Mouse (Mus musculus) embryonic stem cell, embryonic (primary cell): ENCODE measurements around the gene Tnip2.

Experiments used
- CTCF ChIA-PET, 4 experiments: fragments of 300-600 bp in 2 of 4; fragments of 350-600 bp in 2 of 4; sonication (Branson Sonifier 250); formaldehyde crosslinking; loops; one replicate each; lab custom pipeline; 2022; ENCODE audit warnings: inconsistent platforms in 2 of 4; lab: Charles Lee
- POLR2A ChIA-PET, 4 experiments: fragments of 300-600 bp in 2 of 4; fragments of 350-600 bp in 2 of 4; sonication (Branson Sonifier 250); formaldehyde crosslinking; loops; one replicate each; lab custom pipeline; 2022; ENCODE audit warnings: antibody characterized with exemption in 4 of 4, inconsistent platforms in 1 of 4; lab: Charles Lee

The Tnip2 gene

DNA sequence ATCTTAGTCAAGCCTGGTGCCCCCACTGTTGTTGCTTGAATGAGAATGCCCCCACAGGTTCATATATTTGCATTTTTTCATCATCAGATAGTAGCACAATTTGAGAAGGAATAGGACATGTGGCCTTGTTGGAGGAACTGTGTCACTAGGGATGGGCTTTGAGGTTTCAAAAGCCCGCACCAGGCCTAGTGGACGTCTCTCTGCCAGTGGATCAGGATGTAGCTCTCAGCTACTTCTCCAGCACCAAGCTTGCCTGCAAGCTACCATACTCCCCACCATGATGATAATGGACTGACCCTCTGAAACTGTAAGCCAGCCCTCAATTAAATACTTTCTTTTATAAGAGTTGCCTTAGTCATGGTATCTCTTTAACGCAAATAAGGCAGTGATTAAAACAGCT is 1.3 kb downstream of the Tnip2 start:
- CTCF ChIA-PET, result interaction anchor here in 1 of 4 experiments (2.6 kb wide), 1 partner anchor 124 kb away, joined by 8 read pairs; the partner anchor contains the start of gene Mfsd10

GRCm38 (mm10) chr5:34502821-34503220 is 11.0 kb downstream of the Tnip2 start:
- ChIA-PET POLR2A (interaction anchor here in 1 of 4 experiments (1.3 kb wide), 1 partner anchor 10 kb away, joined by 4 read pairs; no protein-coding TSS in a partner anchor), CTCF (no interaction called here)

More for the DNA sequence above, 1.3 kb downstream of the Tnip2 start:
- POLR2A ChIA-PET, result interaction anchor here in 3 of 4 experiments (0.7 to 4.2 kb wide), 13 partner anchors 12 to 171 kb away, joined by 3 to 80 read pairs (median 9); partner anchors contain the start of genes Grk4 (in 3 of the 3), Nop14 (in 3 of the 3), Mfsd10 (in 1 of the 3) and Sh3bp2 (in 1 of the 3)

DNA sequence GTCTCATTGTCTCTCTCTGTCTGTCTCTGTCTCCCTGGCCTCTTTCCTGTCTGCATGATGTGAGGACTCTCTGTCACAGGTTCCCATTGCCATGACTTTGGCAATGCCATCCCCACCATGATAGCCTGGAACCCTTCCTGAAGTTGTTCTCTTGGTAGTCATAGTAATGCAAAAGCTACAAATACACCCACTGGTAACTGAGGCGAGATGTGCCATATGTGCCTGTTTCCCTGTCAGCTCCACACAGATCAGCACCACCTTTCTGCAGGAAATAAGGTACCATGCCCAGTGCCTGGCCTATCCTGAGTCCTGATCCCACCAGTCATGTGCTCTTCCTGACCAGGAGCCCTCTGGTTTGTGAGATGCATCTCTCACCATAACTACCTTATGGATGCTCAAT is 11.4 kb downstream of the Tnip2 start:
- ChIA-PET POLR2A (interaction anchor here in 1 of 4 experiments (1.3 kb wide), 1 partner anchor 11 kb away, joined by 4 read pairs; no protein-coding TSS in a partner anchor), CTCF (no interaction called here)

- POLR2A ChIA-PET, result interaction anchor here in 2 of 4 experiments (1.7 to 2.3 kb wide), 4 partner anchors 11 to 135 kb away, joined by 7 to 15 read pairs (median 10); partner anchors contain the start of gene Tnip2 (in 2 of the 2)
- CTCF ChIA-PET, result interaction anchor here in 1 of 4 experiments (1.6 kb wide), 1 partner anchor 37 kb away, joined by 4 read pairs; no protein-coding TSS in a partner anchor
These were observed 12.2 kb downstream of the Tnip2 start for GRCm38 (mm10) chr5:34501588-34501987.

DNA sequence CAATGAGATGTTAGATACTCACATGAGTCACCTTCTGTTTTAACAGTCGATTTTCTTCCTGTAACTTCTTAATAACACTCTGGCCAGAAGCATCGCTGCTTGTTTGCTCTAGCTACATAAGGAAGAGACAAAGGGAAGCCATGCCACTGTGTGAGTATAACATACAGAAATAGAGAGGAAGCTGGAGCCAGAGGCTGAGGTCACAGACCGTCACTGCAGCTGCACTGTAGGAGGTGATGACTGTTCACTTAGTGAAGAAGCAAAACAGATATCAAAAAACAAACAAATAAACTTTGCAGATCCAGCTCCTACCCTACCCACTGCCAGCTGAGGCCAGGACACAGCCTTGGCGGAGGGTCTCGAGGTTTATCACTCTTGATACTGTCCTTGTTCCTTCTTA is 12.9 kb downstream of the Tnip2 start:
- CTCF ChIA-PET, result interaction anchor here in 2 of 4 experiments (1.0 to 1.6 kb wide), 2 partner anchors 8 to 37 kb away, joined by 4 read pairs; no protein-coding TSS in a partner anchor

DNA sequence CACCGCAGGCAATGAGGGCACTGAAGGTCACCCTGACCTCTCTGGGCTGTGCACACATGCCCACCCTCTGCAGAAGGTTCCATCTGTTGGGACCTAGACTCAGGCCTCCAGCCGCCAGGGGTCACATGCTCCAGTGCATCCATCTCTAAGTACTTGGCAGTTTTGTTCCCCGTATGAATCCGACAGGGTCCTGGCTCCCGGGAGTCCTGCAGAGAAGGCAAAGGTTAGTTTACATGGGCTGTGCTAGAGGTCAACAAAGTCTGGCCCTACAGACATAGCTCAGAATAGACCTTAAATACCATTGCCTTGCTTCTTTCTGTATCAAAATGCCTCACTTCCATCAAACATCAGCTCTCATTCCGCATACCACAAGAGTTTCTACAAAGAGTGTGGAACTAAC is 17.0 kb downstream of the Tnip2 start:
- ChIA-PET CTCF (interaction anchor here in 2 of 4 experiments (0.8 to 1.0 kb wide), 2 partner anchors 99 to 146 kb away, joined by 3 read pairs; no protein-coding TSS in a partner anchor), POLR2A (interaction anchor here in 2 of 4 experiments (0.7 to 7.6 kb wide), 8 partner anchors 8 to 163 kb away, joined by 3 to 35 read pairs (median 3); partner anchors contain the start of genes Grk4 (in 1 of the 2), Nop14 (in 1 of the 2), Rnf4 (in 1 of the 2) and Tnip2 (in 1 of the 2))

More for the DNA sequence above, 12.9 kb downstream of the Tnip2 start:
- POLR2A ChIA-PET, result interaction anchor here in 3 of 4 experiments (0.7 to 2.3 kb wide), 10 partner anchors 12 to 165 kb away, joined by 3 to 15 read pairs (median 4); partner anchors contain the start of genes Rnf4 (in 2 of the 3) and Tnip2 (in 2 of the 3)

DNA sequence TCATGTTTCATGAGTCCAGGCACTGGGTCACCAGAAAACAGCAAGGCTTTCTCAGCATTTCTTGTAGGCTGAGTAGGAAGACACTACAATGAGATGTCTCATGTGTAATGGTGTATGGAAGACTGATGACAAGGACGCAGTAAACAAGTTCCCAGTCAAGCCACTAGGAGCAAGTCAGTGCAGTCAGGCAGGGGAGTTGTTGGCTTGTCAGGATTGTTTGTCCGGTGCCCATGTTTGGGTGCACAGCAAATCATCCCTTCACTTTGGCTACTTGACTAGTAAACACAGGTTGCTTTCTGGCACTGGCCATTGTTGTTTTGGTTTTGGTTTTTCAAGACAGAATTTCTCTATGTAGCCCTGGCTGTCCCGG is 24.4 kb downstream of the Tnip2 start:
- POLR2A ChIA-PET, result interaction anchor here in 2 of 4 experiments (0.9 to 1.7 kb wide), 7 partner anchors 8 to 154 kb away, joined by 3 to 4 read pairs (median 3); partner anchors contain the start of genes Rnf4 (in 1 of the 2) and Tnip2 (in 1 of the 2)
- CTCF ChIA-PET, result interaction anchor here in 2 of 4 experiments (0.5 to 0.7 kb wide), 3 partner anchors 19 to 913 kb away, joined by 3 to 4 read pairs (median 3); no protein-coding TSS in a partner anchor

DNA sequence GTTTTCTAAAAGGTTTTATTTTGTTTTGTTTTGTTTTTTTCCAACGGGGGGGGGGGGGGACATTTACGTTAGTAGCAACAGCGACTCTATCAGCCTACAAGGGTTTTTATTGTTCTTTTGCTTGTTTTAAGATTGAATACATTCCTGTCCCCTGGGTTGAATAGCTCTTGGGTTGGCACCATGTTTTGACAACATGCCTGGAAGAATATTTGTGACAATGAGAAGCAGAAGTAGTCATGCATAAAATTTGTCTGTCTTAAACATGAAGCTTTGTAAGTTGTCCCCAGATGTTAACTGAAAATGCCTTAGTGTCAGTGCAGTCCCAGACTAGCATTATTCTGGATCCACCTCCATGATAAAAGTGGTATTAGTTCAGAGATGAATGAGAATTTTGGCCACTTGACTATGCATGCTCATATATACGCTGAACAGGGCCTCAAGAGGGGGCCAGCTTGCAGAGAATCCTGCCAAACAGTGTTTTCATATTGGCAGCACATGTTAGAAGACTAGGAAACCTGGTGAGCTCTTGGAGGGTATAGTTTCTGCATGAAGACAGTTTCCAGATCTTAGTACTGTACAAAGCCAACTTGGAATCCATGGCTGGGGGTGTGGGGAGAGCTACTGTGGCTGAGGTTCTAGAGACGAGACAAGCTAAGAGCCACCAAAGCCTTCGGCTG is 24.9 kb downstream of the Tnip2 start:
- ChIA-PET POLR2A (interaction anchor here in 2 of 4 experiments (0.7 to 2.0 kb wide), 10 partner anchors 8 to 330 kb away, joined by 3 to 5 read pairs (median 4); partner anchors contain the start of genes Rnf4 (in 1 of the 2) and Tnip2 (in 1 of the 2)), CTCF (interaction anchor here in 2 of 4 experiments (0.6 to 0.8 kb wide), 2 partner anchors 19 to 159 kb away, joined by 3 to 6 read pairs; no protein-coding TSS in a partner anchor)

DNA sequence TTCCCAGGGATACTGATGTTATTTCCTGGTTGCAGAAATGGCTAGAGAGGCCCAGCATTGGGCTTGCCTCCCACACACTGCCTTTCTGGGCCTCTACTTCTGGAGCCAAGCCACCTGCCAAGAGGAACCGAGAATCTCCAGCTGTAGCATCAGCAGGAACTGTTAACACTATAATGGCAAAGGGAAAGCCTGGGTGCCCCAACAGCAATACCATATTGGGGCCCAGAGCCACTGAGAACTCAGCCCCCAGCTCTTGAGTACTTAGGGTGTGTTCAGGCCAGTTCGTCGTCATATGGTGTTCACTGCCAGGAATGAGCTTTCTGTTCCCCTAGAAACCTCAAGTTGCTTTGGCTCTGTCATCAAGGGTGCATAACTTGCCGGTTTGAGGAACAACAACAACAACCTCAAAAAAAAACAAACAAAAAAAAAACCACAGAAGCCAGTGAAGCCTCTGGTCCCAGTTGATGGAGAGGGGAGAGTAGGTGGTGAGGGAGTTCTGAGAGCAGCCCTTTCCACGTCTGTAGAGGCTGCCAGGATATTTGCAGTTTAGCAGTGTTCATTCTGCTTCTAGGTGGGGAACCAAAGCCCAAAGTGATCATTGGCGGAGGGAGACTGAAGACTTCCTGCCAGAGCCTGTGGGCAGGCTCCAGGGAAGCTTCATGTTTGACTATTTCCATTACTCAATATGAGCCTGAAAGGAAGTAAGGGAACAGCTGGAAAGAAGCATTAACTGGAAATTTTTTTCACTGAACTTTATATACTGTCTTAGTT is 26.3 kb downstream of the Tnip2 start:
- ChIA-PET CTCF (interaction anchor here in 1 of 4 experiments (0.6 to 0.7 kb wide), 2 partner anchors 219 to 452 kb away, joined by 3 to 4 read pairs; no protein-coding TSS in a partner anchor), POLR2A (interaction anchor here in 3 of 4 experiments (0.7 to 2.9 kb wide), 13 partner anchors 9 to 161 kb away, joined by 3 to 12 read pairs (median 4); partner anchors contain the start of genes Rnf4 (in 2 of the 3) and Tnip2 (in 2 of the 3))

DNA sequence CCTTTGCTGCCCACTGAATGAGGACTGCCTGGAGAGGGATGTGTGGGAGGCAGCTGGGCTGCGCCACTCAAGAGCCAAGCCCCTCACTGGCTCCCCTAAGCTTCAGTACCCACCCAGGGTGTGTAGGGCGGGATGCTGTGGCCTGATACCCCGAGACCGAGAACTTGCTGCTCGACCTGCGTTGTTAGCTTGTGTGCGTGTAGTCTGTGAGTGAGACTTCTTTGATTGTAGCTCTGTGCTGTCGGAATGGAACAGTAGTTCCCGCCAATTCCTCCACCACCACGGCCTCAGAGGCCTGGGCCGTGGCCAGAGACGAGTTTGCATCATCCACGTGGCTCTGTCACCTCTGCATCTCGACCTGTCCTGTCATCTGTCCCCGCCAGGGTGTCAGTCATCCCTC is 28.1 kb downstream of the Tnip2 start:
- POLR2A ChIA-PET, result interaction anchor here in 3 of 4 experiments (0.6 to 4.0 kb wide), 12 partner anchors 10 to 175 kb away, joined by 3 to 35 read pairs (median 5); partner anchors contain the start of genes Tnip2 (in 2 of the 3), Grk4 (in 1 of the 3), Nop14 (in 1 of the 3) and Rnf4 (in 1 of the 3)
- CTCF ChIA-PET, result interaction anchor here in 3 of 4 experiments (0.5 to 1.6 kb wide), 3 partner anchors 61 to 1661 kb away, joined by 3 to 4 read pairs (median 3); no protein-coding TSS in a partner anchor

DNA sequence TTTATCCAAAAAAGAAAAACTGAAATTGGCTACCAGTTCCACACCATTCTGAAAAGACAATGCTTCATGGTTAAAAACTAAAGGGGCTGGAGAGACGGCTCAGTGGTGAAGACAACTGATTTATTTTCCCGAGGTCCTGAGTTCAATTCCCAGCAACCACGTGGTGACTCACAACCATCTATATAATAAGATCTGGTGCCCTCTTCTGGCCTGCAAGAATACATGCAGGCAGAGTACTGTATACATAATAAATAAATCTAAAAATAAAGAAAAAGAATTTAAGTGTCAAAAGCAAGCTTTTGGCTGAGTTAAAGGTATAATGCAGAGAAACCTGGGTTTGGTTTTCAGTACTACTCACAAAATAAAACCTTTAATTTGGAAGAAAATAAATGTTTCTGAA is 32.9 kb downstream of the Tnip2 start:
- ChIA-PET CTCF (interaction anchor here in 3 of 4 experiments (0.7 to 0.9 kb wide), 4 partner anchors 66 to 308 kb away, joined by 3 to 4 read pairs (median 3); no protein-coding TSS in a partner anchor), POLR2A (interaction anchor here in 2 of 4 experiments (0.5 to 1.9 kb wide), 5 partner anchors 99 to 1080 kb away, joined by 3 to 7 read pairs (median 4); partner anchors contain the start of genes Grk4 (in 1 of the 2), Nop14 (in 1 of the 2) and Rnf4 (in 1 of the 2))

DNA sequence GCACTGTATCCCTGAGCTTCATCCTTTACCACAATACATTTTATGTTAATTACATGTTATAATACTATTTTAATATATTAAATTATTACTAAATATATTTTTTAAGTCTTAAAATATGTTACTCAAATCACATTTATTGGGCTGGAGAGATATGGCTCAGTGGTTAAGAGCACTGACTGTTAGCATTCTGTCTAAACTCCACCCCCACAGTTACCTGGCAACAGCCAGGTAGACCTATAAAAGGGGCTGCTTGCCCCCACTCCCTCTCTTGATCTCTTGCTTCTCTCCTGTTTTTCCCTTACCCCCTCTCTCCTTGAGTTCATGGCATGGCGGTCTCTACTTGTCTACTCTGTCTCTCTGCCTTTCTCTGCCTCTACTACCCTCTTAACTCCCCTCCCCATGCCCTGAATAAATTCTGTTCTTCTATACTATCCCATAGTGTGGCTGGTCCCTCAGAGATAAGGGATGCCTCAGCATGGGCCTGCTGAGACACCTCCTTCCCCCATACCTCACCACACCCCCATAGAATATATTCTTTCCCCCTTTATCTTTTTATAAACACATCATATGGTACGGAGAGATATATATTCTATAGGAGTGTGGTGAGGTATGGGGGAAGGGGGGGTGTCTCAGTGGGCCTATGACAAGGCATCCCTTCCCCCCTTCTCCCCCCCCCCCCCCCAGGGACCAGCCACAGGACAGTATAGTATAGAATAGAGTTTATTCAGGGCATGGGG is 45.6 kb downstream of the Tnip2 start:
- ChIA-PET CTCF (no interaction called here), POLR2A (interaction anchor here in 1 of 4 experiments (1.5 kb wide), 1 partner anchor 21 kb away, joined by 4 read pairs; no protein-coding TSS in a partner anchor)

GRCm38 (mm10) chr5:34466648-34467047 is 47.1 kb downstream of the Tnip2 start:
- ChIA-PET POLR2A (interaction anchor here in 3 of 4 experiments (0.6 to 1.7 kb wide), 6 partner anchors 12 to 47 kb away, joined by 3 to 7 read pairs (median 4); partner anchors contain the start of gene Tnip2 (in 1 of the 3)), CTCF (no interaction called here)

- POLR2A ChIA-PET, result interaction anchor here in 3 of 4 experiments (0.6 to 1.7 kb wide), 8 partner anchors 10 to 194 kb away, joined by 3 to 7 read pairs (median 4); partner anchors contain the start of genes Grk4 (in 1 of the 3), Nop14 (in 1 of the 3) and Tnip2 (in 1 of the 3)
- CTCF ChIA-PET, result no interaction called here
These were observed 47.7 kb downstream of the Tnip2 start for GRCm38 (mm10) chr5:34466079-34466478.

DNA sequence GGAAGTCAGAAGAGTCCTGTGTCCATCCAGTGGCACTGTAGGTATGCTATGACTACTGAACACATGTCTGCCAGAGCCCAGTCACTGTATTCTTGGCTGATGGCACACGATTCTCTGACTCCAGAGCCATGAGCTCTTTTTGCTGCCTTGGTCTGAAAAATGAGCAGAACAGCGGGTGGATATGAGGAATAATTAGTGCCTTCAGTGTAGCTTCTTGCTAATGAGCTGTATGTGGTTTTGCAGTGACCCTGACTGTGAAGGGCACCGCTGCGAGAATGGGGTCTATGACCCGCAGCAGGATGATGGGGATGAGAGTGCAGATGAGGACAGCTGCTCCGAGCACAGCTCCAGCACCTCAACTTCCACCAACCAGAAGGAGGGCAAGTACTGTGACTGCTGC is 52.0 kb downstream of the Tnip2 start:
- POLR2A ChIA-PET, result interaction anchor here in 2 of 4 experiments (0.5 to 1.4 kb wide), 6 partner anchors 15 to 644 kb away, joined by 3 to 4 read pairs (median 4); partner anchors contain the start of gene Lrpap1 (in 1 of the 2)
- CTCF ChIA-PET, result interaction anchor here in 1 of 4 experiments (0.8 kb wide), 1 partner anchor 73 kb away, joined by 3 read pairs; no protein-coding TSS in a partner anchor

- POLR2A ChIA-PET, result interaction anchor here in 2 of 4 experiments (1.0 to 1.1 kb wide), 4 partner anchors 14 to 500 kb away, joined by 3 to 4 read pairs (median 3); partner anchors contain the start of gene Tnip2 (in 1 of the 2)
- CTCF ChIA-PET, result no interaction called here
These were observed 52.5 kb downstream of the Tnip2 start for GRCm38 (mm10) chr5:34461294-34461693.
